Mouse (Mus musculus): ENCODE data around the gene 2610528J11Rik. TPM values are rescaled to one million over a fixed set of nuclear protein-coding genes. Genes with fewer than 3 reads are reported as not detected.

2610528J11Rik gene
- 17.1 TPM for polyA plus RNA-seq (2014; fragmentation: Illumina TruSeq; extraction: RNeasy Lipid Tissue Mini Kit (QIAGEN cat#74804); ENCODE audit: low read depth, low replicate concordance)

GRCm38 (mm10) chr4:118526408-118527334, at the start of gene 2610528J11Rik:
2610528J11Rik (plus strand) TSS chr4:118526999.

GRCm38 (mm10) chr4:118489717-118490132, 37.1 kb upstream of the 2610528J11Rik start, which contains the start of gene Tie1:
Tie1 (minus strand) TSS chr4:118490061.

GRCm38 (mm10) chr4:118543592-118544260, 16.9 kb downstream of the 2610528J11Rik start, which contains the start of gene Tmem125:
Tmem125 (minus strand) TSS chr4:118544044.

Other genes with a start within 250 kb of the 2610528J11Rik start
- gene Ptprf, start 235.6 kb upstream of the 2610528J11Rik start, polyA plus RNA-seq (2014; fragmentation: Illumina TruSeq; extraction: RNeasy Lipid Tissue Mini Kit (QIAGEN cat#74804); ENCODE audit: low read depth, low replicate concordance): 6.0 TPM
- 2.6 TPM for gene Szt2, start 117.7 kb upstream of the 2610528J11Rik start, polyA plus RNA-seq (2014; fragmentation: Illumina TruSeq; extraction: RNeasy Lipid Tissue Mini Kit (QIAGEN cat#74804); ENCODE audit: low read depth, low replicate concordance)
- 52.9 TPM for gene Med8, start 117.7 kb upstream of the 2610528J11Rik start, polyA plus RNA-seq (2014; fragmentation: Illumina TruSeq; extraction: RNeasy Lipid Tissue Mini Kit (QIAGEN cat#74804); ENCODE audit: low read depth, low replicate concordance)
- gene Elovl1, start 98.9 kb upstream of the 2610528J11Rik start, polyA plus RNA-seq (2014; fragmentation: Illumina TruSeq; extraction: RNeasy Lipid Tissue Mini Kit (QIAGEN cat#74804); ENCODE audit: low read depth, low replicate concordance): 33.0 TPM
- gene Cdc20, start 89.6 kb upstream of the 2610528J11Rik start, polyA plus RNA-seq (2014; fragmentation: Illumina TruSeq; extraction: RNeasy Lipid Tissue Mini Kit (QIAGEN cat#74804); ENCODE audit: low read depth, low replicate concordance): 0.88 TPM
- not detected for gene Mpl, start 69.5 kb upstream of the 2610528J11Rik start, polyA plus RNA-seq (2014; fragmentation: Illumina TruSeq; extraction: RNeasy Lipid Tissue Mini Kit (QIAGEN cat#74804); ENCODE audit: low read depth, low replicate concordance)
- 0.60 TPM for gene Tie1, start 36.9 kb upstream of the 2610528J11Rik start, polyA plus RNA-seq (2014; fragmentation: Illumina TruSeq; extraction: RNeasy Lipid Tissue Mini Kit (QIAGEN cat#74804); ENCODE audit: low read depth, low replicate concordance)
- gene Tmem125, start 17.0 kb downstream of the 2610528J11Rik start, polyA plus RNA-seq (2014; fragmentation: Illumina TruSeq; extraction: RNeasy Lipid Tissue Mini Kit (QIAGEN cat#74804); ENCODE audit: low read depth, low replicate concordance): 3.1 TPM
- not detected for gene Cfap57, start 93.8 kb downstream of the 2610528J11Rik start, polyA plus RNA-seq (2014; fragmentation: Illumina TruSeq; extraction: RNeasy Lipid Tissue Mini Kit (QIAGEN cat#74804); ENCODE audit: low read depth, low replicate concordance)
- gene Ebna1bp2, start 93.8 kb downstream of the 2610528J11Rik start, polyA plus RNA-seq (2014; fragmentation: Illumina TruSeq; extraction: RNeasy Lipid Tissue Mini Kit (QIAGEN cat#74804); ENCODE audit: low read depth, low replicate concordance): 20.9 TPM
- gene Olfr62, start 132.0 kb downstream of the 2610528J11Rik start, polyA plus RNA-seq (2014; fragmentation: Illumina TruSeq; extraction: RNeasy Lipid Tissue Mini Kit (QIAGEN cat#74804); ENCODE audit: low read depth, low replicate concordance): not detected
- not detected for gene Olfr1342, start 165.8 kb downstream of the 2610528J11Rik start, polyA plus RNA-seq (2014; fragmentation: Illumina TruSeq; extraction: RNeasy Lipid Tissue Mini Kit (QIAGEN cat#74804); ENCODE audit: low read depth, low replicate concordance)
- not detected for gene Olfr1341, start 176.5 kb downstream of the 2610528J11Rik start, polyA plus RNA-seq (2014; fragmentation: Illumina TruSeq; extraction: RNeasy Lipid Tissue Mini Kit (QIAGEN cat#74804); ENCODE audit: low read depth, low replicate concordance)
- not detected for gene Olfr1340, start 193.1 kb downstream of the 2610528J11Rik start, polyA plus RNA-seq (2014; fragmentation: Illumina TruSeq; extraction: RNeasy Lipid Tissue Mini Kit (QIAGEN cat#74804); ENCODE audit: low read depth, low replicate concordance)
- not detected for gene Olfr1339, start 205.2 kb downstream of the 2610528J11Rik start, polyA plus RNA-seq (2014; fragmentation: Illumina TruSeq; extraction: RNeasy Lipid Tissue Mini Kit (QIAGEN cat#74804); ENCODE audit: low read depth, low replicate concordance)
- gene Olfr1338, start 231.7 kb downstream of the 2610528J11Rik start, polyA plus RNA-seq (2014; fragmentation: Illumina TruSeq; extraction: RNeasy Lipid Tissue Mini Kit (QIAGEN cat#74804); ENCODE audit: low read depth, low replicate concordance): not detected